Mouse (Mus musculus) liver, postnatal 0 days (tissue): ENCODE results near the gene Zfp109. TPM values are rescaled to one million over a fixed set of nuclear protein-coding genes. Genes with fewer than 3 reads are reported as not detected.
"Not testable (repeated sequence)": the region's sequence is repeated elsewhere in the genome, so short reads cannot be mapped to it uniquely, and the experiment has no call there.

Experiments used
- ATAC-seq: fragments of 200-750 bp; cut with Nextera tagmentation; 2 replicates; pipeline ENCODE4 v1.8.0; 2017; ENCODE audit warnings: mild to moderate bottlenecking, moderate library complexity
- DNase-seq: peaks from one replicate; pipeline ENCODE4 v3.0.0-alpha.2; 2016
- H3K27ac ChIP-seq: fragments of 300-500 bp; sonication (generic); 2 replicates; pipeline ENCODE4 v1.5.1; 2014; ENCODE audit warnings: antibody characterized with exemption, moderate library complexity, mild to moderate bottlenecking, low read depth
- H3K27me3 ChIP-seq: fragments of 300-500 bp; sonication (generic); 2 replicates; pipeline ENCODE4 v1.6.1; 2014; ENCODE audit warnings: low read length, control low read depth, mixed read lengths; ENCODE audit not compliant: insufficient read depth
- H3K36me3 ChIP-seq: fragments of 300-500 bp; sonication (generic); replicated peaks from 2 replicates; pipeline ENCODE4 v1.6.1; 2014; ENCODE audit warnings: mild to moderate bottlenecking, control low read depth, low read length, moderate library complexity, mixed read lengths; ENCODE audit not compliant: insufficient read depth
- H3K4me1 ChIP-seq: fragments of 300-500 bp; sonication (generic); 2 replicates; pipeline ENCODE4 v1.6.1; 2014; ENCODE audit warnings: antibody characterized with exemption, mild to moderate bottlenecking, control low read depth; ENCODE audit not compliant: insufficient read depth
- H3K4me2 ChIP-seq: fragments of 300-500 bp; sonication (generic); 2 replicates; pipeline ENCODE4 v1.6.1; 2014; ENCODE audit warnings: low read depth, mild to moderate bottlenecking, low read length, moderate library complexity, mixed read lengths
- H3K4me3 ChIP-seq: fragments of 300-500 bp; sonication (generic); 2 replicates; pipeline ENCODE4 v1.5.1; 2014; ENCODE audit warnings: low read depth, low read length
- H3K9ac ChIP-seq: fragments of 300-500 bp; sonication (generic); replicated peaks from 2 replicates; pipeline ENCODE4 v1.6.1; 2014; ENCODE audit warnings: mild to moderate bottlenecking, moderate library complexity
- H3K9me3 ChIP-seq: fragments of 300-500 bp; sonication (generic); 2 replicates; pipeline ENCODE4 v1.6.1; 2016; ENCODE audit warnings: mild to moderate bottlenecking, control low read depth, low read length, mixed read lengths
- CTCF ChIP-seq: sonication (generic); IDR thresholded peaks from 2 replicates; pipeline ENCODE4 v1.5.1; 2016; ENCODE audit warnings: antibody characterized with exemption, low read depth
- EP300 ChIP-seq: IDR thresholded peaks from 2 replicates; pipeline ENCODE4 v1.6.1; 2016; ENCODE audit warnings: antibody characterized with exemption, low read depth, mild to moderate bottlenecking
- WGBS: fragments of 180-500 bp; shearing (Covaris S2); extraction: QIAGEN DNeasy Blood & Tissue Kit; methylation state at CpG from one replicate; pipeline ENCODE4 v1.1.7; 2014; ENCODE audit not compliant: insufficient replicate concordance; 5-methylcytosine and 5-hydroxymethylcytosine counted together
- polyA plus RNA-seq: library from polyadenylated mRNA; unstranded; fragments of >200 nt; fragmentation: Nextera tagmentation; extraction: Ambion mirVana; gene quantifications from 2 replicates; pipeline ENCODE4 v1.2.1, GENCODE M21; 2015

The Zfp109 gene
- polyA plus RNA-seq = 0.40 and 0.65 TPM in 2 replicates

DNA sequence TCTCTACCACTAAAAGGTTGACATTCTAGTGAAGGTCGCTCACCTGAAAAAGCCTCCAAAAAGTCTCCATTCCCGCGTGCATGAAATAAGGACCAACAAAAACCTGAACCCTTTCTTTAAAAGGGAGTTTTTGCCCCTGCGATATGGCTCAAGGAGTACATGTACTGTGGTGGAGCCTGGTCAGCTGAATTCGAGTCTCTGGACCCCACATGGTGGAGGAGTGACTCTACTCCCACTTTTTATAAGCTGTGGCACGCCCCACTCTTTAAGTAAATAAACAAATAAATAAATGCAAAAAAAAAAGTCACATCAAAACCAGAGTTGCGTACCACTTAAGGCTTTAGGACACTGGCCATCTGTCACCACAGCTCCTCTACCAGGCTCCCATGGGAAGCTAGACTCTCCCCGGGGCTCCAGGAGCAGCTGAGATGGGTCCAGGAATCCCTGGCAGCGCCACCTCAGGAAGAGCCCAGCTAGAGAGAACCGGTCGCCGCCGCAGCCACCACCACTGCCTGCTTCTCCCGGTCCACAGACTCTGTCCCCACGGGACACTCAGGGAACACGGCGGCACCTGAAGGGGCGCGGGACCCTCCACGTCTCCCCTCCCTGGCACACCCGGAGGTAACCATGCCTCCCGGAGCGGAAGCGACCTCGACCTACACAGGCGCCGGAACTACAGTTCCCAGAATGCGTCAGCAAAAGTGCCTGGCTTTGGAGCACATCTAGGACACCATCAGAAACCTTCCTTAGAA lies at the start of gene Zfp109:
TSS of gene Zfp109 (minus strand) at position 521 of the 752 bp plus-strand sequence.
- no peak for TF ChIP-seq EP300
- no peak for TF ChIP-seq CTCF
- Histone ChIP-seq H3K4me1 (peaks cover 8% of the 10 kb centered on the region), H3K9me3 (no peaks in the 10 kb centered on the region), H3K4me3 (peak within 1 kb of the TSS; percentile 85), H3K4me2 (peak within 1 kb of the TSS; percentile 81), H3K36me3 (0 out of 2 replicates have a peak, but pooled peaks cover 4% of the 10 kb centered on the region), H3K27ac (no peak within 1 kb of the TSS), H3K27me3 (no peaks in the 10 kb centered on the region), H3K9ac (peak within 1 kb of the TSS; percentile 75)
- WGBS = 6% methylated on average over 28 of the region's 28 CpGs
- ATAC-seq (peak; percentile 72), DNase-seq (peak; percentile 59)

DNA sequence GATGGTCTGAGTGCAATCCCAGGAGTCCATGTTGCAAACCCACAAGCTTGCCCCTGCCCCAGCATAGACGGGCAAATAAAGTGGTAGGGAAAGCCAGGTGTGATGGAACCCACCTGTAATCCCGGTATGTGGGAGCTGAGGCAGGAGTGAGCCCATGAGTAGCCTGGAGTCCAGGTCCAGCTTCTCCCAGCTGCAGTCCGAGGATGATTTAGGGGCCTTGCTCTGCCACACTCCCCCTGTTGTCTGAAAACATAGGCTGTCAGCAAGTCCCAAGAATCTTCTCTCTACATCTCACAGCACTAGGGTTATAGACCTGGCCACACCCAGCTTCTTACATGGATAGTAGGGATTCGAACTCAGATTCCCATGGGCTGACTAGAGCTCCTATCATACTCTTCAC lies 49.6 kb upstream of the Zfp109 start:
- no peak for DNase-seq
- Histone ChIP-seq H3K36me3 (0 out of 2 replicates have a peak, but pooled peaks cover 2% of the 10 kb centered on the region), H3K9me3 (no peaks in the 10 kb centered on the region; the same call in 1 of the 2 replicates), H3K4me3 (no peak overlapping the region), H3K9ac (no peak overlapping the region), H3K27ac (no peak overlapping the region), H3K27me3 (no peaks in the 10 kb centered on the region), H3K4me2 (no peak overlapping the region), H3K4me1 (no peaks in the 10 kb centered on the region)
- TF ChIP-seq CTCF = no peak
- TF ChIP-seq EP300 = no peak
- whole genome bisulfite sequencing = 67% methylated on average over 4 of the region's 4 CpGs
- no peak for ATAC-seq

DNA sequence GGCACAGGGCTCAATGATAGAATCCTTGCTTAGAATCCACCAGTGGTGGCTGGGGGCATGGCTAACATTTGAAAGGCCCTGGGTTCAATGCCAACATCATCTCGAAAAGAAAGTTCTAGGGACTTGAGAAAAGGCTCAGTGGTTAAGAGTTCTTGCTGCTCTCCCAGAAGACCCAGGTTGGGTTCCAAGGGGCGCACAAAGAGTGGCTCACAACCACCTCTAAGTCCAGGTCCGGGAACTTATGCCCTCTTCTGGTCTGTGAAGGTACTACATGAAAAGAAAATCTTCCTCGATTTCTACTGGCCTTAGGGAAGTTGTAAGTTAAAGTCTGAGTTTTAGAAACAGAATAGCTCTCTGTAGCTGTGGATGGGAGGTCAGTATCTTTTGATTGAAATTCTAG lies 48.7 kb upstream of the Zfp109 start:
- no peak overlapping the region for H3K9ac ChIP-seq
- 47% methylated on average over 4 of the region's 4 CpGs for WGBS
- H3K4me3 ChIP-seq = no peak overlapping the region
- H3K4me1 ChIP-seq = no peaks in the 10 kb centered on the region
- H3K36me3 ChIP-seq = no peaks in the 10 kb centered on the region
- no peaks in the 10 kb centered on the region; the same call in 1 of the 2 replicates for H3K9me3 ChIP-seq
- ATAC-seq (no peak), DNase-seq (no peak)
- H3K27ac ChIP-seq = no peak overlapping the region
- no peaks in the 10 kb centered on the region for H3K27me3 ChIP-seq
- TF ChIP-seq CTCF = peak; percentile 51
- no peak for TF ChIP-seq EP300
- H3K4me2 ChIP-seq = no peak overlapping the region

DNA sequence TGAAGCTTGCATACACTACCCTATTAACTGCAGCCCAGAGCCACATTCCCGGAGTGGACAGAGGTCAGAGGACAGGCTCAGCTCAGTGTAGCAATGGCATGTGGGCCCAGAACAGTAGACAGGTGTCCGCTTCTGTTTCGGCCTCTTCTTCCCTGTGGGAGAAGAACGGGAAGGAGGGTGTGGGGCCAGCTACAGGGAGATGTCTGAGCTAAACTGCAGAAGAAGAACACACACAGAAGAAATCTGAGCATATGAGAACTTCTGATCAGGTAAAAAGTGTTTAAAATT lies 43.4 kb upstream of the Zfp109 start:
- Histone ChIP-seq H3K9ac (no peak overlapping the region), H3K36me3 (no peaks in the 10 kb centered on the region), H3K4me2 (no peak overlapping the region), H3K27me3 (no peaks in the 10 kb centered on the region), H3K4me3 (no peak overlapping the region), H3K9me3 (no peaks in the 10 kb centered on the region; the same call in 1 of the 2 replicates), H3K27ac (no peak overlapping the region), H3K4me1 (no peaks in the 10 kb centered on the region)
- ATAC-seq (no peak), DNase-seq (no peak)
- TF ChIP-seq CTCF (no peak), EP300 (no peak)
- 62% methylated on average over 4 of the region's 4 CpGs for WGBS

DNA sequence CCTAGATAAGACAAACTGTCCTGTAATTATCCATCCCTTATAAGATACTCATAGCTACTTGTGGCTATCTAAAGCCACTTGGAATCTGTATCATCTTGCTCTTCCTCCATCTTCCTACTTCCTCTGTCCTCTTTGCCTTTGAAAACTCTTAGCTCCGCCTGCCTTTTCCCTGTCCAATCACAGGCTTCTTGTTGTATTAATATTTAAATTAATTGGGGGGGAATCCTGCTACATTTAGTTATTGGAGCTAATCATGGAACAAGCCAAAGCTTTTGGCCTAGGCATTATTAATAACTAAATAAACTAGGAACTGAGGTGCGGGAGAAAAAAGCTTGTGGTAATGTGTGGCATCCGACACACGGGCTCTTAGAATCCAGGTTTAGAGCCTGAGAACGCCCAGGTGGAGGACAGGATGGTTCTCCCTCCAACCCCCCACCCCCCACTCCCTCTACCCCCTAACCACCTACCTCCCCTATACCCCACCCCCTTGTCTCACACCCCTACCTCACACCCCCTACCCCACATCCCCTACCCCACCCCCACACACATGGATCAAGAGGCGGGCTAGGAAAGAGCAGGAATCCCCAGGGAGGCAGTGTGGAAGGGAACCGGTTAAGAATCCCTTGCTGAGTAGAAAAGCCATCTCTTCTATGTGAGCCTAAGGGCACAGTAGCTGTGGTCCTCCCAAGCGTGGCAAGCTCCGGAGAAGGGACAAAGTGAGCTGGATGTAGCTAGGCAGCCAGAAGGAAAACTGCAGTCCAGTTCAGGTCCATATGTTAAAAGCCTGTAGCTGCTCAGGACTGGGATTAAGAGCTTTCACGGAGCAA lies 42.9 kb upstream of the Zfp109 start:
- H3K36me3 ChIP-seq = no peaks in the 10 kb centered on the region
- H3K4me2 ChIP-seq = no peak overlapping the region
- ATAC-seq (no peak), DNase-seq (no peak)
- no peak overlapping the region for H3K4me3 ChIP-seq
- TF ChIP-seq EP300 (no peak), CTCF (no peak)
- no peaks in the 10 kb centered on the region for H3K4me1 ChIP-seq
- WGBS = 54% methylated on average over 10 of the region's 10 CpGs
- H3K27ac ChIP-seq = no peak overlapping the region
- no peaks in the 10 kb centered on the region for H3K27me3 ChIP-seq
- H3K9me3 ChIP-seq = no peaks in the 10 kb centered on the region; the same call in 1 of the 2 replicates
- H3K9ac ChIP-seq = no peak overlapping the region

DNA sequence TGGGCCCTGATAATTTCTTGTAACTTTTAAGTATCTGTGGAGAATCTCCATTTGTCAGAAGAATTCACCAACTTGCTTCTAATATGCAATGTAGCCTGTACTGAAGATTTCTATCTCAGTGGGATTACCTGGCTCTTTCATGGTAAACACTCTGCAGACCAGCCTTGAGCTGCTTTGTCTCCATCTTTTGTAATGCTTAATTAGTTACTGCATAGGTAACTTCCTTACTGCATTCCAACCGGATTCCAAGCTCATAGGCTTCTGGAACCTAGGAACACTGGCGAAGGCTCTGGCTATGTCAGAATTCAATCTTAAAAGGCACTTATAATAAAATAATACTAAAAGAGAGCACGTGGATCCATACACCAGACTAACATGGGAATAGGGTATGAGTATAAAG lies 41.4 kb upstream of the Zfp109 start:
- H3K36me3 ChIP-seq, H3K27ac ChIP-seq, ATAC-seq, H3K4me3 ChIP-seq, H3K9me3 ChIP-seq, H3K4me2 ChIP-seq, H3K9ac ChIP-seq, H3K4me1 ChIP-seq, DNase-seq, H3K27me3 ChIP-seq: not testable (repeated sequence)
- 78% methylated on average over 3 of the region's 3 CpGs for WGBS
